Mouse (Mus musculus): ENCODE measurements around the gene Ccdc33.

GRCm38 (mm10) chr9:58031895-58032294 lies 86.7 kb downstream of the Ccdc33 start:
- TF ChIP-seq MAFK (IDR thresholded peaks at IDR 0.05; ENCODE audit: insufficient read depth, low read depth, low read length) (no peak), ZC3H11A (IDR thresholded peaks at IDR 0.05; ENCODE audit: borderline replicate concordance, low read depth, low read length) (no peak), CHD2 (IDR thresholded peaks at IDR 0.05; ENCODE audit: low read depth, low read length) (no peak)
